Mouse (Mus musculus): ENCODE data around the gene Spcs3.
"Not testable (repeated sequence)": the region's sequence is repeated elsewhere in the genome, so short reads cannot be mapped to it uniquely, and the experiment has no call there.

Gene Spcs3

GRCm38 (mm10) chr8:54529382-54530296 lies at the start of gene Spcs3, which contains the start of gene Asb5:
Gene Spcs3 (minus strand): TSS chr8:54529998.
Gene Asb5 (plus strand): TSS chr8:54529580.
- peak; percentile 97 for DNase-seq (ENCODE audit: low spot score)

- DNase-seq (ENCODE audit: low spot score) = no peak
Observed at GRCm38 (mm10) chr8:54570618-54571609, 41.1 kb upstream of the Spcs3 start.

- DNase-seq (ENCODE audit: low spot score) = no peak
Observed at GRCm38 (mm10) chr8:54567168-54567567, 37.4 kb upstream of the Spcs3 start.

- DNase-seq (ENCODE audit: low spot score) = no peak
Observed at GRCm38 (mm10) chr8:54565603-54566260, 35.9 kb upstream of the Spcs3 start.

- no peak for DNase-seq (ENCODE audit: low spot score)
Observed at GRCm38 (mm10) chr8:54565181-54565580, 35.4 kb upstream of the Spcs3 start.

GRCm38 (mm10) chr8:54562137-54562536 lies 32.3 kb upstream of the Spcs3 start:
- DNase-seq (ENCODE audit: low spot score) = no peak

GRCm38 (mm10) chr8:54554921-54555320 lies 25.1 kb upstream of the Spcs3 start:
- DNase-seq (ENCODE audit: low spot score) = no peak

- no peak for DNase-seq (ENCODE audit: low spot score)
Observed at GRCm38 (mm10) chr8:54550026-54550574, 20.3 kb upstream of the Spcs3 start.

- DNase-seq (ENCODE audit: low spot score) = no peak
Observed at GRCm38 (mm10) chr8:54548383-54548782, 18.6 kb upstream of the Spcs3 start.

- DNase-seq (ENCODE audit: low spot score) = no peak
Observed at GRCm38 (mm10) chr8:54541331-54541730, 11.5 kb upstream of the Spcs3 start.

- no peak for DNase-seq (ENCODE audit: low spot score)
Observed at GRCm38 (mm10) chr8:54537285-54537684, 7.5 kb upstream of the Spcs3 start.

- no peak for DNase-seq (ENCODE audit: low spot score)
Observed at GRCm38 (mm10) chr8:54535172-54535571, 5.4 kb upstream of the Spcs3 start.

- DNase-seq (ENCODE audit: low spot score) = no peak
Observed at GRCm38 (mm10) chr8:54528571-54528970, 1.2 kb downstream of the Spcs3 start.

- no peak for DNase-seq (ENCODE audit: low spot score)
Observed at GRCm38 (mm10) chr8:54526700-54527099, 3.1 kb downstream of the Spcs3 start.

GRCm38 (mm10) chr8:54525606-54526005 lies 4.2 kb downstream of the Spcs3 start:
- DNase-seq (ENCODE audit: low spot score) = no peak

- DNase-seq (ENCODE audit: low spot score) = no peak
Observed at GRCm38 (mm10) chr8:54520516-54520915, 9.3 kb downstream of the Spcs3 start.

- DNase-seq (ENCODE audit: low spot score) = no peak
Observed at GRCm38 (mm10) chr8:54518756-54519460, 10.9 kb downstream of the Spcs3 start.

GRCm38 (mm10) chr8:54512200-54512599 lies 17.6 kb downstream of the Spcs3 start:
- not testable (repeated sequence) for DNase-seq (ENCODE audit: low spot score)

GRCm38 (mm10) chr8:54511791-54512190 lies 18.0 kb downstream of the Spcs3 start:
- DNase-seq (ENCODE audit: low spot score) = no peak

- peak; percentile 60 for DNase-seq (ENCODE audit: low spot score)
Observed at GRCm38 (mm10) chr8:54509221-54509721, 20.5 kb downstream of the Spcs3 start.

GRCm38 (mm10) chr8:54508814-54509213 lies 21.0 kb downstream of the Spcs3 start:
- DNase-seq (ENCODE audit: low spot score) = no peak
